Mouse (Mus musculus) embryonic facial prominence, embryonic 11.5 days (tissue): Measurements from ENCODE around the gene Scube3. TPM values are rescaled to one million over a fixed set of nuclear protein-coding genes. Genes with fewer than 3 reads are reported as not detected.

Experiments used
- ATAC-seq: fragments of 200-750 bp; cut with Nextera tagmentation; replicated peaks from 2 replicates; pipeline ENCODE4 v1.8.0; 2017; ENCODE audit warnings: low read depth; ENCODE audit not compliant: insufficient number of reproducible peaks, low FRiP score, low TSS enrichment
- DNase-seq: peaks from one replicate; pipeline ENCODE4 v3.0.0-alpha.2; 2015; ENCODE audit warnings: low spot score
- H3K27ac ChIP-seq: fragments of 300-500 bp; sonication (generic); replicated peaks from 2 replicates; pipeline ENCODE4 v1.5.1; 2014; ENCODE audit warnings: mild to moderate bottlenecking, low read depth, low read length, control low read depth
- H3K27me3 ChIP-seq: fragments of 300-500 bp; sonication (generic); 2 replicates; pipeline ENCODE4 v1.6.1; 2014; ENCODE audit warnings: mild to moderate bottlenecking, low read length, moderate library complexity, mixed read lengths; ENCODE audit not compliant: control insufficient read depth, insufficient read depth
- H3K36me3 ChIP-seq: fragments of 300-500 bp; sonication (generic); replicated peaks from 2 replicates; pipeline ENCODE4 v1.6.1; 2014; ENCODE audit warnings: low read depth, mild to moderate bottlenecking, low read length, moderate library complexity, mixed read lengths; ENCODE audit not compliant: control insufficient read depth, insufficient read depth
- H3K4me1 ChIP-seq: fragments of 300-500 bp; sonication (generic); 2 replicates; pipeline ENCODE4 v1.6.1; 2014; ENCODE audit warnings: low read length, mixed read lengths; ENCODE audit not compliant: control insufficient read depth, insufficient read depth
- H3K4me2 ChIP-seq: fragments of 300-500 bp; sonication (generic); 2 replicates; pipeline ENCODE4 v1.6.1; 2014; ENCODE audit warnings: low read depth, mild to moderate bottlenecking, control low read depth, low read length, moderate library complexity
- H3K4me3 ChIP-seq: fragments of 300-500 bp; sonication (generic); 2 replicates; pipeline ENCODE4 v1.5.1; 2014; ENCODE audit warnings: low read depth, low read length, control low read depth
- H3K9ac ChIP-seq: fragments of 300-500 bp; sonication (generic); replicated peaks from 2 replicates; pipeline ENCODE4 v1.6.1; 2014; ENCODE audit warnings: mild to moderate bottlenecking, control low read depth, low read length
- H3K9me3 ChIP-seq: fragments of 300-500 bp; sonication (generic); replicated peaks from 2 replicates; pipeline ENCODE4 v1.6.1; 2016; ENCODE audit warnings: mild to moderate bottlenecking, low read length, inconsistent platforms, mixed read lengths; ENCODE audit not compliant: control insufficient read depth
- WGBS: fragments of 180-500 bp; shearing (Covaris S2); extraction: QIAGEN DNeasy Blood & Tissue Kit; methylation state at CpG from one replicate; pipeline ENCODE4 v1.1.7; 2014; 5-methylcytosine and 5-hydroxymethylcytosine counted together
- polyA plus RNA-seq: library from polyadenylated mRNA; unstranded; fragments of >200 nt; fragmentation: Nextera tagmentation; extraction: Ambion mirVana; gene quantifications from 2 replicates; pipeline ENCODE4 v1.2.1, GENCODE M21; 2014

The Scube3 gene
- polyA plus RNA-seq, 1 experiment from 2014 or later: 8.6 TPM

GRCm38 (mm10) chr17:28120460-28120859 lies 21.5 kb upstream of the Scube3 start:
- Histone ChIP-seq H3K27me3 (no peaks in the 10 kb centered on the region), H3K9me3 (no peaks in the 10 kb centered on the region), H3K9ac (no peak overlapping the region), H3K27ac (no peak overlapping the region), H3K4me1 (no peaks in the 10 kb centered on the region; the same call in 1 of the 2 replicates), H3K36me3 (no peaks in the 10 kb centered on the region), H3K4me3 (no peak overlapping the region), H3K4me2 (no peak overlapping the region)
- DNase-seq (no peak), ATAC-seq (no peak)
- WGBS: 84% methylated on average over 5 of the region's 5 CpGs

GRCm38 (mm10) chr17:28122949-28123348 lies 19.0 kb upstream of the Scube3 start:
- H3K4me2 ChIP-seq: no peak overlapping the region
- no peaks in the 10 kb centered on the region for H3K27me3 ChIP-seq
- no peak overlapping the region for H3K9ac ChIP-seq
- H3K27ac ChIP-seq: no peak overlapping the region
- no peak overlapping the region for H3K4me3 ChIP-seq
- no peaks in the 10 kb centered on the region for H3K9me3 ChIP-seq
- no peaks in the 10 kb centered on the region for H3K36me3 ChIP-seq
- WGBS: 51% methylated on average over 13 of the region's 13 CpGs
- no peaks in the 10 kb centered on the region; the same call in 1 of the 2 replicates for H3K4me1 ChIP-seq
- DNase-seq (no peak), ATAC-seq (no peak)

- DNase-seq (no peak), ATAC-seq (peak; percentile 53; the same call in 1 of the 2 replicates)
- H3K36me3 ChIP-seq: no peaks in the 10 kb centered on the region
- H3K4me3 ChIP-seq: no peak overlapping the region
- H3K27ac ChIP-seq: no peak overlapping the region
- H3K4me1 ChIP-seq: no peaks in the 10 kb centered on the region; the same call in 1 of the 2 replicates
- no peaks in the 10 kb centered on the region for H3K9me3 ChIP-seq
- 26% methylated on average over 7 of the region's 7 CpGs for WGBS
- H3K9ac ChIP-seq: no peak overlapping the region
- H3K27me3 ChIP-seq: no peaks in the 10 kb centered on the region
- H3K4me2 ChIP-seq: no peak overlapping the region; the same call in 1 of the 2 replicates
These were observed 18.3 kb upstream of the Scube3 start for GRCm38 (mm10) chr17:28123627-28124026.

GRCm38 (mm10) chr17:28124368-28124767 lies 17.6 kb upstream of the Scube3 start:
- ATAC-seq (0 out of 2 replicates have a peak, but pooled peaks have one; percentile 27), DNase-seq (no peak)
- no peaks in the 10 kb centered on the region; the same call in 1 of the 2 replicates for H3K4me1 ChIP-seq
- 64% methylated on average over 8 of the region's 8 CpGs for WGBS
- no peak overlapping the region for H3K9ac ChIP-seq
- H3K36me3 ChIP-seq: no peaks in the 10 kb centered on the region
- no peak overlapping the region for H3K27ac ChIP-seq
- H3K9me3 ChIP-seq: no peaks in the 10 kb centered on the region
- H3K4me3 ChIP-seq: no peak overlapping the region
- no peak overlapping the region for H3K4me2 ChIP-seq
- no peaks in the 10 kb centered on the region for H3K27me3 ChIP-seq

DNA sequence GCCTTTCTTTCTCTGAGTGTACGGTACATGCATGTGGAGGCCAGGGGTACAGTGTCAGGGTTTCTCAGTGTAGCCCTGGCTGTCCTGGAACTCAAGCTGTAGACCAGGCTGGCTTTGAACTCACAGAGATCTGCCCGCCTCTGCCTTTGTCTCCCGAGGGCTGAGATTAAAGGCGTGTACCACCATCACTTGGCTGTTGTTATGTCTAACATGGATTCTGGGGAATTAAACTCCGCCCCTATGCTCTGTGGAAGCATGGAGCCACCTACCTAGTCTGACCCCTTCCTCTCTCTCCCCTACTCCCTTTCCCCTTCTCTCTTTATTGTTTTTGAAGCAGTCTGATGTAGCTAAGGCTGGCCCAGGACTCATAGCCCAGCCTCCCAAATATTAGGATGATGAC lies 12.1 kb upstream of the Scube3 start:
- no peaks in the 10 kb centered on the region for H3K4me1 ChIP-seq
- no peaks in the 10 kb centered on the region for H3K9me3 ChIP-seq

GRCm38 (mm10) chr17:28130391-28131125 lies 11.4 kb upstream of the Scube3 start:
- Histone ChIP-seq H3K36me3 (no peaks in the 10 kb centered on the region), H3K9me3 (no peaks in the 10 kb centered on the region), H3K27me3 (no peaks in the 10 kb centered on the region), H3K27ac (no peak overlapping the region), H3K4me3 (no peak overlapping the region), H3K4me2 (no peak overlapping the region), H3K9ac (no peak overlapping the region), H3K4me1 (no peaks in the 10 kb centered on the region)
- 69% methylated on average over 5 of the region's 5 CpGs for WGBS
- ATAC-seq (no peak), DNase-seq (no peak)

More for the DNA sequence above, 12.1 kb upstream of the Scube3 start:
- ATAC-seq (no peak), DNase-seq (no peak)
- Histone ChIP-seq H3K27ac (no peak overlapping the region), H3K4me3 (no peak overlapping the region), H3K4me2 (no peak overlapping the region), H3K9ac (no peak overlapping the region), H3K27me3 (no peaks in the 10 kb centered on the region), H3K36me3 (no peaks in the 10 kb centered on the region)
- WGBS: 89% methylated on average over 5 of the region's 5 CpGs

DNA sequence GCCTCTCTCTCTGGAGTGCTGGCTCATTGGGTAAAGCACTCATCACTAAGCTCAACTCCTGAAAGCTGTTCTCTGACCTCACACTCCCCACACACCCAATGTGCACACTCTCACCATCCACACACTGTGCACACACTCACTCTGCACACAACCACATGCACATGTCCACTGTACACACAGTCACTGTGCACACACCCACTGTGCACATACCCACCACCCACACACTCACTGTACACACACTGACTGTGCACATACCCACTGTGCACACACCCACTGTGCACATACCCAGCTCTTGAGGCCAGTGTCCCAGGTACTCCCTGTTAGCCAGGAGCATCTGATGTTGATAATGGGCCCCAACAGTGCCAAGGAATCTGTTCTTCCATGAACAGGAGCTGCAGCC lies 10.8 kb upstream of the Scube3 start:
- Histone ChIP-seq H3K4me1 (no peaks in the 10 kb centered on the region), H3K27me3 (no peaks in the 10 kb centered on the region), H3K27ac (no peak overlapping the region), H3K36me3 (no peaks in the 10 kb centered on the region), H3K4me2 (no peak overlapping the region), H3K9me3 (no peaks in the 10 kb centered on the region), H3K9ac (no peak overlapping the region), H3K4me3 (no peak overlapping the region)
- ATAC-seq: peak; percentile 30; the same call in 1 of the 2 replicates
- DNase-seq: no peak

GRCm38 (mm10) chr17:28133193-28133592 lies 8.7 kb upstream of the Scube3 start:
- H3K4me3 ChIP-seq: no peak overlapping the region
- no peak for ATAC-seq
- H3K9me3 ChIP-seq: no peaks in the 10 kb centered on the region
- no peaks in the 10 kb centered on the region for H3K36me3 ChIP-seq
- H3K27me3 ChIP-seq: no peaks in the 10 kb centered on the region
- 5% methylated on average over 14 of the region's 14 CpGs for WGBS
- no peaks in the 10 kb centered on the region for H3K4me1 ChIP-seq
- no peak overlapping the region for H3K4me2 ChIP-seq
- no peak overlapping the region for H3K27ac ChIP-seq
- H3K9ac ChIP-seq: no peak overlapping the region
- DNase-seq: peak; percentile 85
